Mouse (Mus musculus): ENCODE measurements at regions not wholly inside any gene's neighbourhood (a gene's known extent, or its start where the extent isn't known, plus 50 kb on each side); places are given as distances from the start of the nearest gene placed in this dataset.

- Histone ChIP-seq H3K27me3 (ENCODE audit: low read depth, poor library complexity, severe bottlenecking) (no peaks in the 10 kb centered on the region), H3K9me3 (replicated peaks) (no peaks in the 10 kb centered on the region; the same call in 1 of the 2 replicates), H3K4me3 (no peak overlapping the region), H3K27ac (replicated peaks) (no peak overlapping the region), H3K36me3 (no peaks in the 10 kb centered on the region), H3K4me1 (no peaks in the 10 kb centered on the region)
- 90% methylated on average over 2 of the region's 2 CpGs for WGBS
- no peak for DNase-seq (ENCODE audit: low spot score)
Observed at GRCm38 (mm10) chr12:99113781-99114180, 193.4 kb downstream of the Ttc8 start.

DNA sequence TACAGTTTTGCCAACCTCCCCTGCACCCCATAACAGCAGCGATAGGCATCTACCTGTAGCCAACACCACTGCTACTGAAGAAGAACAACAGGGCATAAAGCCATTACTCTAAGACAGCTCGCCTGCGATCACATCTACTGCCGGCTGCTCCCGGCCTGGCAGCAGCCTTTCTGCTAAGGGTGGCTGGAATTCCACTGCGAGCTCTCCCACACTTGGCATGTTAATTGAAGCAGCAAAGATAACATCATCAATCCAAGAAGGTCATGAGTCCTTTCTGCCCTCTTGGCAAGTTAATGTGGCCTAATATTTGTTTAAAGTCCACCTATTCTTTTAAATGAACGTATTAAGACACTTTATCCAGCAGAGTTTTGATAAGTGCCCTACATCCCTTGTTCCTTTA, 196.1 kb downstream of the Ttc8 start:
- 78% methylated on average over 7 of the region's 7 CpGs for WGBS
- Histone ChIP-seq H3K27ac (replicated peaks) (no peak overlapping the region), H3K4me1 (peaks cover 10% of the 10 kb centered on the region), H3K27me3 (ENCODE audit: low read depth, poor library complexity, severe bottlenecking) (no peaks in the 10 kb centered on the region), H3K36me3 (no peaks in the 10 kb centered on the region), H3K4me3 (no peak overlapping the region), H3K9me3 (replicated peaks) (no peaks in the 10 kb centered on the region; the same call in 1 of the 2 replicates)
- no peak for DNase-seq (ENCODE audit: low spot score)

DNA sequence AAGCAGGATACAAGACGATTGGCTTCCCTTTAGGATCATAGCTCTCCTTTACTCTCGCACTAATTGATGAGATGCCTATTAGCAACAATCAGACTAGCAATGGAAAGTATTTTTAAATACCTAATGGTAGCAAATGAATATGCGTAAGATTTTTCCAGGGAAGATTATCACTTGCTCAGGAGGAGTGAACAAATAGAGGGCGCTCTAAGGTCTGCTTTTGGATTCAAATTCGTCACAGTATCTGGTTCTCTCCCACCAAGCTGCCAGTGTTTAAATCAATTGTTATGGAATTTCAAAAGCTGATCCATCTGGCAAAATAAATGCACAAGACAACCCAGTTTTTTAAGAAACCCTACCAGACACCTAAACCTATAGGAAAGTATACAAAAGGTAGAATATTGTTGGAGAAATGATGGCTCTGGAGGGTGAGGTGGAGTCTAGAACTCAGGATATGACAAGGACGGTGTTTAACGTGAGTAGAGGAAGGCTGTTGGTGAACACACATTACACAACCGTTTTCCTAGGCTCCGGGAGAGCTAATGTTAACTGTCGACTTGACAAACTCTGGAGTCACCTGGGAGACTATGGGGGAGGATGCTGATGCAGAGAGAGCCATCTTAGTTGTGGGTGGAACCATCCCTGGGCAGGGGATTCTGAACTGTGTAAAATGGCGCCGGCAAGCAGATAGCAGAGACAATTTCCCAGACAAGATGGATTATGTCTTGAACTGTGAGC, 198.2 kb downstream of the Ttc8 start:
- no peak for DNase-seq (ENCODE audit: low spot score)
- WGBS = 92% methylated on average over 12 of the region's 12 CpGs
- H3K4me1 ChIP-seq = peaks cover 10% of the 10 kb centered on the region
- H3K27me3 ChIP-seq (ENCODE audit: low read depth, poor library complexity, severe bottlenecking) = no peaks in the 10 kb centered on the region
- H3K9me3 ChIP-seq (replicated peaks) = no peaks in the 10 kb centered on the region; the same call in 1 of the 2 replicates
- H3K27ac ChIP-seq (replicated peaks) = no peak overlapping the region
- no peak overlapping the region for H3K4me3 ChIP-seq
- H3K36me3 ChIP-seq = no peaks in the 10 kb centered on the region

- Histone ChIP-seq H3K27me3 (ENCODE audit: low read depth, poor library complexity, severe bottlenecking) (no peaks in the 10 kb centered on the region), H3K36me3 (no peaks in the 10 kb centered on the region), H3K9me3 (replicated peaks) (no peaks in the 10 kb centered on the region; the same call in 1 of the 2 replicates), H3K27ac (replicated peaks) (peak overlapping the region; percentile 52; the same call in 1 of the 2 replicates), H3K4me3 (no peak overlapping the region), H3K4me1 (peaks cover 10% of the 10 kb centered on the region)
- DNase-seq (ENCODE audit: low spot score) = no peak
- 78% methylated on average over 9 of the region's 9 CpGs for WGBS
Observed at GRCm38 (mm10) chr12:99119966-99120365, 199.6 kb downstream of the Ttc8 start.

GRCm38 (mm10) chr12:99123611-99124495, 203.5 kb downstream of the Ttc8 start:
- Histone ChIP-seq H3K27ac (replicated peaks) (no peak overlapping the region), H3K4me3 (no peak overlapping the region), H3K27me3 (ENCODE audit: low read depth, poor library complexity, severe bottlenecking) (no peaks in the 10 kb centered on the region), H3K9me3 (replicated peaks) (no peaks in the 10 kb centered on the region; the same call in 1 of the 2 replicates), H3K4me1 (peaks cover 10% of the 10 kb centered on the region), H3K36me3 (no peaks in the 10 kb centered on the region)
- no peak for DNase-seq (ENCODE audit: low spot score)
- WGBS = 88% methylated on average over 15 of the region's 15 CpGs

DNA sequence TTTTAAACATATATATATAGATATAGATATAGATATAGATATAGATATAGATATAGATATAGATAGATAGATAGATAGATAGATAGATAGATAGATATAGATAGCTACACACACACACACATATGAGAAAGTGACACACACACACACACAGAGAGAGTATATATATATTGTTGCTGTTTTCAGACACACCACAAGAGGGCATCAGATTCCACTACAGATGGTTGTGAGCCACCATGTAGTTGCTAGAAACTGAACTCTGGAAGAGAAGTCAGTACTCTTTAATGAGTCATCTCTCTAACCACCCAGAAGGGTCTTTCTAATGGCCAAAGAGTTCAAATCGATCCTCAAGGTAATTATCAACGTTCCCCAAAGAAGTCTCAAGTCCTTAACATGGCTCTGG, 205.8 kb downstream of the Ttc8 start:
- H3K27ac ChIP-seq (replicated peaks) = no peak overlapping the region
- H3K27me3 ChIP-seq (ENCODE audit: low read depth, poor library complexity, severe bottlenecking) = no peaks in the 10 kb centered on the region
- H3K9me3 ChIP-seq (replicated peaks) = no peaks in the 10 kb centered on the region
- H3K4me3 ChIP-seq = no peak overlapping the region
- 95% methylated on average over 2 of the region's 2 CpGs for WGBS
- DNase-seq (ENCODE audit: low spot score) = no peak
- H3K4me1 ChIP-seq = no peaks in the 10 kb centered on the region
- no peaks in the 10 kb centered on the region for H3K36me3 ChIP-seq

Measured in midbrain, embryonic 10.5 days (tissue).